Mouse (Mus musculus): Measurements from ENCODE around the gene Cfap157. TPM values are rescaled to one million over a fixed set of nuclear protein-coding genes. Genes with fewer than 3 reads are reported as not detected.

Cfap157 gene
- polyA plus RNA-seq, 1 experiment from 2014 or later: 0.44 TPM

GRCm38 (mm10) chr2:32816946-32817581 lies 32.8 kb upstream of the Cfap157 start:
- H3K27ac ChIP-seq: no peak overlapping the region
- H3K4me2 ChIP-seq: no peak overlapping the region
- no peaks in the 10 kb centered on the region for H3K4me1 ChIP-seq
- H3K36me3 ChIP-seq: 0 out of 2 replicates have a peak, but pooled peaks cover 5% of the 10 kb centered on the region
- no peak overlapping the region for H3K4me3 ChIP-seq
- ATAC-seq: no peak
- H3K27me3 ChIP-seq (replicated peaks): no peaks in the 10 kb centered on the region
- 67% methylated on average over 17 of the region's 17 CpGs for whole genome bisulfite sequencing (ENCODE audit: insufficient replicate concordance)
- H3K9ac ChIP-seq: no peak overlapping the region
- no peaks in the 10 kb centered on the region for H3K9me3 ChIP-seq (replicated peaks)

- H3K9ac ChIP-seq: no peak overlapping the region
- H3K27me3 ChIP-seq (replicated peaks): no peaks in the 10 kb centered on the region
- no peak overlapping the region for H3K27ac ChIP-seq
- 0 out of 2 replicates have a peak, but pooled peaks cover 9% of the 10 kb centered on the region for H3K36me3 ChIP-seq
- ATAC-seq: no peak
- 84% methylated on average over 2 of the region's 2 CpGs for WGBS (ENCODE audit: insufficient replicate concordance)
- H3K4me2 ChIP-seq: no peak overlapping the region
- no peak overlapping the region for H3K4me3 ChIP-seq
- H3K9me3 ChIP-seq (replicated peaks): no peaks in the 10 kb centered on the region
- H3K4me1 ChIP-seq: no peaks in the 10 kb centered on the region
Measured at GRCm38 (mm10) chr2:32816497-32816896, 32.3 kb upstream of the Cfap157 start.

DNA sequence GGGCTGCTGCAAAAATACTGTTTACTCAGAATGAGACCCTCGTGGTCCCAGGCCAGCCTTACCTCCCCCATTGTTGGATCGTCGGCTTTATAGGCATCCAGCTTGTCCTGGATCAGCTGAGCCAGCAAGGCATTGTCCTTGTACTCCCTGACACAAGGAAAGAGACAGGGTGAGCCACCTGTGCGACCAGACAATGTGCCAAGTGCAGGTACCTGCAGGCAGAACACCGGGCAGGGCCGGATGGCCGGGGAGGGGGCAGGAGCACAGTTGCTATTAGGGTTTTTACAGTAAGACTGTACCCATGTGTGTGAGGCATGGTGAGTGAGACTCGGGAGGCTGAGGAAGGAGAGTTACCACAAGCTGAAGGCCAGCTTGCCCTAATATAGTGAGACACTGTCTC lies 27.7 kb upstream of the Cfap157 start:
- H3K27ac ChIP-seq: no peak overlapping the region
- H3K4me2 ChIP-seq: no peak overlapping the region
- H3K4me1 ChIP-seq: no peaks in the 10 kb centered on the region
- no peaks in the 10 kb centered on the region for H3K27me3 ChIP-seq (replicated peaks)
- no peaks in the 10 kb centered on the region for H3K9me3 ChIP-seq (replicated peaks)
- H3K9ac ChIP-seq: no peak overlapping the region
- 72% methylated on average over 8 of the region's 8 CpGs for WGBS (ENCODE audit: insufficient replicate concordance)
- peaks cover 6% of the 10 kb centered on the region; the same call in 1 of the 2 replicates for H3K36me3 ChIP-seq
- no peak for ATAC-seq
- no peak overlapping the region for H3K4me3 ChIP-seq

GRCm38 (mm10) chr2:32808816-32809566 lies 24.8 kb upstream of the Cfap157 start:
- Histone ChIP-seq H3K9me3 (replicated peaks) (no peaks in the 10 kb centered on the region), H3K4me3 (no peak overlapping the region), H3K9ac (no peak overlapping the region), H3K36me3 (peaks cover 3% of the 10 kb centered on the region; the same call in 1 of the 2 replicates), H3K4me2 (no peak overlapping the region), H3K4me1 (no peaks in the 10 kb centered on the region), H3K27ac (no peak overlapping the region), H3K27me3 (replicated peaks) (no peaks in the 10 kb centered on the region)
- ATAC-seq: no peak
- WGBS (ENCODE audit: insufficient replicate concordance): 84% methylated on average over 14 of the region's 14 CpGs

DNA sequence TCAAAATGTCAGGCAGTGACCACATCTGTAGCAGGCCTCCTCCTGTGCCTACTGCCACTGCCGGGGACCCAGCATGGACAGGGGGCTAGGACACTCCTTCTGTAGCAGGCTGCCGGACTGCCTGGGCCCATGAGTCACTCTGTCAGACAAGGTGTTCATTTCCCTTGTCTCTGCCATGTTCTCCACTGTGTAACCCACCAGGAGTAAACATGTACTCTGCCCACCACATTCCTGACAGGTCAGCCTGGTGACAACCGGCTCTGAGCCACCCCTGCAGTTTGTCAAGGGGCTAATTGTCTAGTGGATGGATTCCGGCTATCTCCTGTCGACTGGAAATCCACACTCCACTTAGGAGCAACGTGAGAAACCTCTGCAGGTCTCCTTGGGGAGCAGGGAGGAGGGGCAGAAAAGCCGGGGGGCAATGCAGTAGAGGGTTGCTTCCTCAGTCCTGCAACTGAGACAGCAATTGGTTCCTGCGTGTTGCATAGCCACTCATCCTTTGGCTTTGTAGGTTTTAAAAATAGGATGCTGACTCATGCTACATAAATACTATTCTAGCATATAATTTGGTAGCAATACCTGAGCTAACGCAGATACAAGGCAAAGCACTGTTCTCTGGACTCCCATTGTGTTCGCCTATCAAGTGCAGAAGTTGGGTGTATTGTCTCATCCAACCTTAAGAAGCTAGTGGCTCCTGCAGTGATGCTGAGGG lies 14.2 kb upstream of the Cfap157 start:
- H3K27me3 ChIP-seq (replicated peaks): no peaks in the 10 kb centered on the region
- H3K9ac ChIP-seq: no peak overlapping the region
- 56% methylated on average over 10 of the region's 10 CpGs for WGBS (ENCODE audit: insufficient replicate concordance)
- H3K9me3 ChIP-seq (replicated peaks): no peaks in the 10 kb centered on the region
- H3K36me3 ChIP-seq: peaks cover 32% of the 10 kb centered on the region
- H3K4me3 ChIP-seq: no peak overlapping the region
- H3K4me1 ChIP-seq: peaks cover 9% of the 10 kb centered on the region; the same call in 1 of the 2 replicates
- ATAC-seq: no peak
- H3K4me2 ChIP-seq: no peak overlapping the region
- H3K27ac ChIP-seq: no peak overlapping the region

DNA sequence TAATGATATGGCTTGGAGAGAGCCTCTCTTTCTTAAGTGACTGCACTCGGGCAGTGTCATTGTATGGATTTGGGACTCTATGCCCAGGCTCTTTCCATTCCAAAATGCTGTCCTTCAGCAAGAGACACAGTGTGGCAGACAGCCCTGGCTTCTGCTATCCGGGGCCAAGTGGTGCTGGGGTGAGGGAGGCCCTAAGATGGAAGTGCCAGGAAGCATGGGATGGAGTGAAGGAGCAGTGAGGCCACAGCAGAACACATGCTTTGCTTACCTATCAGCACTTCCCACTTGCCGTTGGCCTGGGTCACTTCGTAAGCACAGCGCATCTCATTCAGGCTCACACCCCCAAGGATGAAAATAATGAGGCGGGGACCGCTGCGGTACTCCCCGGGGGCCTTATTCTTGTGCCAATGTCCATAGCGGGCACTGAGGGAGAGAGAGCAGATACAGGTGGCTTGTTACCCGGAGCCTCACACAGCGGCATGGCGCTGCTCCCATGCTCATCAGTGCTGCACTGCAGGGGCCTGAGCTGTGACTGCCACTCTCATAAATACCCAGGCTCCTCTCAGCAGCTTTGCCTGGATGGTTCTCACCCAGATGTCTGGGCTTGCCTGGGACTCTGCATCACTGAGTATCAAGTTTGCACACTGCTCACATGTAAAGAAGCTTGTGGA lies 11.7 kb upstream of the Cfap157 start:
- no peak overlapping the region for H3K9ac ChIP-seq
- H3K4me3 ChIP-seq: no peak overlapping the region
- H3K27ac ChIP-seq: no peak overlapping the region
- WGBS (ENCODE audit: insufficient replicate concordance): 78% methylated on average over 13 of the region's 13 CpGs
- H3K27me3 ChIP-seq (replicated peaks): no peaks in the 10 kb centered on the region
- ATAC-seq: no peak
- H3K4me1 ChIP-seq: peaks cover 9% of the 10 kb centered on the region; the same call in 1 of the 2 replicates
- peaks cover 28% of the 10 kb centered on the region for H3K36me3 ChIP-seq
- no peaks in the 10 kb centered on the region for H3K9me3 ChIP-seq (replicated peaks)
- no peak overlapping the region for H3K4me2 ChIP-seq

DNA sequence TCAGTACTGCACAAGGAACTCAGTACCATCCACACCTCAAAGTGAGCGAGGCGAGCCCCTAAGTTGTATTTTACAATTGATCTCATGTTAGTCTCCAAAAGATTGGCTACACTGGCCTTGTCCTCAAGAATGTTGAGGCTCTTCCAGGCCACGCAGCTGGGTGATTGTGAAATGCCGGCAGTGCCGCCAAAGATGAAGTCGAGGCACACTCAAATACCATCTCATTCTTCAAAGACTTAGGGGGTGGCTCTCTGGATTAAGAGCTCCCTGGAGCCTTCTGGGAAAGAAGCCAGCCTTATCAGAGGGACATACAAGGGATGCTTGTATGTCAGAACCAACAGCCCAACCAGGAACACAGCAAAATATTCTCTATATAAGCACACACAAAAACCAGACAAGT lies 7.1 kb upstream of the Cfap157 start:
- 79% methylated on average over 6 of the region's 6 CpGs for WGBS (ENCODE audit: insufficient replicate concordance)
- no peak overlapping the region for H3K4me2 ChIP-seq
- ATAC-seq: no peak
- no peak overlapping the region for H3K9ac ChIP-seq
- H3K27me3 ChIP-seq (replicated peaks): no peaks in the 10 kb centered on the region
- no peak overlapping the region for H3K27ac ChIP-seq
- H3K4me3 ChIP-seq: no peak overlapping the region
- peaks cover 4% of the 10 kb centered on the region; the same call in 1 of the 2 replicates for H3K36me3 ChIP-seq
- no peaks in the 10 kb centered on the region; the same call in 1 of the 2 replicates for H3K4me1 ChIP-seq
- H3K9me3 ChIP-seq (replicated peaks): no peaks in the 10 kb centered on the region

GRCm38 (mm10) chr2:32788581-32788980 lies 4.4 kb upstream of the Cfap157 start:
- Histone ChIP-seq H3K9ac (no peak overlapping the region), H3K4me3 (no peak overlapping the region), H3K4me1 (no peaks in the 10 kb centered on the region; the same call in 1 of the 2 replicates), H3K36me3 (no peaks in the 10 kb centered on the region), H3K9me3 (replicated peaks) (no peaks in the 10 kb centered on the region), H3K27ac (no peak overlapping the region), H3K4me2 (no peak overlapping the region), H3K27me3 (replicated peaks) (no peaks in the 10 kb centered on the region)
- no peak for ATAC-seq
- WGBS (ENCODE audit: insufficient replicate concordance): 74% methylated on average over 2 of the region's 2 CpGs

GRCm38 (mm10) chr2:32787176-32787575 lies 2.9 kb upstream of the Cfap157 start:
- 39% methylated on average over 6 of the region's 6 CpGs for WGBS (ENCODE audit: insufficient replicate concordance)
- H3K36me3 ChIP-seq: no peaks in the 10 kb centered on the region
- no peaks in the 10 kb centered on the region for H3K9me3 ChIP-seq (replicated peaks)
- H3K4me3 ChIP-seq: no peak overlapping the region
- no peaks in the 10 kb centered on the region for H3K27me3 ChIP-seq (replicated peaks)
- H3K27ac ChIP-seq: no peak overlapping the region
- no peaks in the 10 kb centered on the region; the same call in 1 of the 2 replicates for H3K4me1 ChIP-seq
- H3K9ac ChIP-seq: no peak overlapping the region
- no peak for ATAC-seq
- H3K4me2 ChIP-seq: no peak overlapping the region

- H3K9ac ChIP-seq: no peak overlapping the region
- no peak overlapping the region for H3K27ac ChIP-seq
- no peak for ATAC-seq
- no peaks in the 10 kb centered on the region for H3K27me3 ChIP-seq (replicated peaks)
- H3K36me3 ChIP-seq: no peaks in the 10 kb centered on the region; the same call in 1 of the 2 replicates
- no peak overlapping the region for H3K4me2 ChIP-seq
- no peaks in the 10 kb centered on the region for H3K9me3 ChIP-seq (replicated peaks)
- 57% methylated on average over 6 of the region's 6 CpGs for WGBS (ENCODE audit: insufficient replicate concordance)
- no peak overlapping the region for H3K4me3 ChIP-seq
- peaks cover 5% of the 10 kb centered on the region; the same call in 1 of the 2 replicates for H3K4me1 ChIP-seq
Measured at GRCm38 (mm10) chr2:32781710-32782109, 2.5 kb downstream of the Cfap157 start.

GRCm38 (mm10) chr2:32779714-32780113 lies 4.5 kb downstream of the Cfap157 start:
- peaks cover 22% of the 10 kb centered on the region for H3K4me1 ChIP-seq
- H3K9me3 ChIP-seq (replicated peaks): no peaks in the 10 kb centered on the region
- no peak overlapping the region for H3K9ac ChIP-seq

More at GRCm38 (mm10) chr2:32779714-32780113, 4.5 kb downstream of the Cfap157 start:
- no peak overlapping the region for H3K4me3 ChIP-seq
- no peaks in the 10 kb centered on the region; the same call in 1 of the 2 replicates for H3K36me3 ChIP-seq
- no peak overlapping the region for H3K4me2 ChIP-seq
- no peak for ATAC-seq
- WGBS (ENCODE audit: insufficient replicate concordance): 75% methylated on average over 6 of the region's 6 CpGs
- no peaks in the 10 kb centered on the region for H3K27me3 ChIP-seq (replicated peaks)
- no peak overlapping the region for H3K27ac ChIP-seq
